Mouse (Mus musculus): ENCODE measurements around the gene Lrguk.
A peak's percentile ranks its signal among the peaks of the same experiment; 100 is the strongest.

Lrguk gene

GRCm38 (mm10) chr6:34148021-34148420, 118.8 kb downstream of the Lrguk start:
- no peak for DNase-seq (ENCODE audit: low spot score)

GRCm38 (mm10) chr6:34148639-34149038, 119.4 kb downstream of the Lrguk start:
- no peak for DNase-seq (ENCODE audit: low spot score)

GRCm38 (mm10) chr6:34149066-34149465, 119.8 kb downstream of the Lrguk start:
- no peak for DNase-seq (ENCODE audit: low spot score)

GRCm38 (mm10) chr6:34149821-34150220, 120.6 kb downstream of the Lrguk start:
- no peak for DNase-seq (ENCODE audit: low spot score)

- DNase-seq (ENCODE audit: low spot score), result no peak
Measured at GRCm38 (mm10) chr6:34153069-34154052, 124.1 kb downstream of the Lrguk start.

GRCm38 (mm10) chr6:34154202-34154601, 125.0 kb downstream of the Lrguk start:
- peak; percentile 25 for DNase-seq (ENCODE audit: low spot score)

GRCm38 (mm10) chr6:34155137-34155804, 126.0 kb downstream of the Lrguk start:
- no peak for DNase-seq (ENCODE audit: low spot score)

GRCm38 (mm10) chr6:34156057-34156456, 126.8 kb downstream of the Lrguk start:
- no peak for DNase-seq (ENCODE audit: low spot score)

GRCm38 (mm10) chr6:34156841-34157748, 127.8 kb downstream of the Lrguk start:
- DNase-seq (ENCODE audit: low spot score), result no peak

GRCm38 (mm10) chr6:34159998-34160815, 131.0 kb downstream of the Lrguk start:
- DNase-seq (ENCODE audit: low spot score), result no peak

- DNase-seq (ENCODE audit: low spot score), result no peak
Measured at GRCm38 (mm10) chr6:34160816-34161310, 131.6 kb downstream of the Lrguk start.

- DNase-seq (ENCODE audit: low spot score), result no peak
Measured at GRCm38 (mm10) chr6:34161511-34161910, 132.3 kb downstream of the Lrguk start.

GRCm38 (mm10) chr6:34162607-34163006, 133.4 kb downstream of the Lrguk start:
- no peak for DNase-seq (ENCODE audit: low spot score)

GRCm38 (mm10) chr6:34163014-34163413, 133.8 kb downstream of the Lrguk start:
- DNase-seq (ENCODE audit: low spot score), result no peak

GRCm38 (mm10) chr6:34168834-34169233, 139.6 kb downstream of the Lrguk start:
- no peak for DNase-seq (ENCODE audit: low spot score)

- no peak for DNase-seq (ENCODE audit: low spot score)
Measured at GRCm38 (mm10) chr6:34170844-34171494, 141.7 kb downstream of the Lrguk start.

- DNase-seq (ENCODE audit: low spot score), result no peak
Measured at GRCm38 (mm10) chr6:34171748-34172457, 142.7 kb downstream of the Lrguk start.

- no peak for DNase-seq (ENCODE audit: low spot score)
Measured at GRCm38 (mm10) chr6:34173251-34173650, 144.0 kb downstream of the Lrguk start.

- no peak for DNase-seq (ENCODE audit: low spot score)
Measured at GRCm38 (mm10) chr6:34174715-34175114, 145.5 kb downstream of the Lrguk start.
